24 mouse cellular contexts compared by ENCODE assay signal in the genomic region with DNA sequence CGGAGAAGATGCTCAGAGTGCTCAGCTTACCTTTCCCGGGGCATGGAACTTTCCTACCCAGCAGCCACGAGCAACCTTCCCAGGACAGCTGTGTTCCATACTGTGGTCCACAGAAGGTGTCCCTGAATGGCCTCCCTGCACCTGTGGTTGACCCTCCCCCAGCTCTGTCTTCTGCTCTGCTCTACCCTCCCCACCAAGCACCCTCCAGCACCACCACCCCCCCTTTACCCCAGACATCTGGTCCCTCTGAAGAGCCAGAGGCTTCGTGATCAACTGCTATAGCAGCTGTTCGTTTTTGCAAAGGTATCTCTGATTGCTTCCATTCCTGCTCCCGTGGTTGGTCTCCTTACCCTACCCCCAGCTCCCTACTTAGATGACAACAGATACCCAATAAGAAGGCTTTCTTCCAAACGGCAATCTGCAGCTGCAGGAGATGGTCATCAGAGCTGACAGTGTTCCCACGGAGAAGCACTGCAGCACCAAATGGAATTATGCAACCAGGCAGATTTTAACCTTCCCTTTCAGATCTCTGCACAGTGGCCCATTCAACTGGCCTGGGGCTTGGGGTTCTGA. TPM values are rescaled to one million over a fixed set of nuclear protein-coding genes. Genes with fewer than 3 reads are reported as not detected.
DNase-seq lines count a peak whose midpoint lies in the region; ATAC-seq lines count a peak whose summit lies in the region.
"Had no signal": no experiment of that assay in that cellular context is flagged by ENCODE, and none has a peak within 500 bp of the region (broad histone marks: within the 10 kb centered on the region; RNA-seq: fewer than 3 reads in every experiment).

No protein-coding gene starts in this region.

- DNase-seq in frontal cortex, postnatal 25 days (ENCODE audit: low spot score in 2 of 2), result no peak
- peak; percentile 33 for DNase-seq in retina, postnatal 1 day
- no peak for DNase-seq in retina, embryonic 14.5 days (ENCODE audit: low spot score)
- peak; percentile 30 to 53 for DNase-seq in thymus, adult 18-20 months
- DNase-seq in thymus, postnatal 25 days, result peak; percentile 61
- no peak for DNase-seq in heart, adult 18-20 months
- DNase-seq: adrenal gland, postnatal 14 days; cerebellum, adult 18-20 months; cerebellum, postnatal 10 days; forebrain, postnatal 0 days; gastrocnemius, postnatal 14 days; kidney, adult 2 months; kidney, postnatal 36 days; layer of hippocampus, postnatal 36 days; liver, embryonic 13.5 days; lung, adult 2 months; lung, postnatal 10 days; spleen, adult 18-20 months had no signal

- peak; percentile 26 for ATAC-seq in frontal cortex, adult (ENCODE audit: low TSS enrichment)
- ATAC-seq in erythroid progenitor cell, adult 5-6 weeks (replicated peaks; ENCODE audit: low FRiP score, poor library complexity, severe bottlenecking), result no peak
- ATAC-seq: forebrain, postnatal 0 days; hindbrain, postnatal 0 days; intestine, embryonic 15.5 days; midbrain, embryonic 13.5 days; Patski had no signal

RNA-seq across cellular contexts. Expression of a gene that starts 58.2 kb away (rescaled TPM):
- 4.6 TPM in 1 of 2 replicates, not detected in the other for total RNA-seq in erythroid progenitor cell, adult 5-6 weeks (2015; ENCODE audit: low replicate concordance)
- total RNA-seq in erythroid progenitor cell, adult 5-6 weeks (2017; ENCODE audit: low replicate concordance), result 0.23 and 0.26 TPM in 2 replicates
- total RNA-seq in heart, adult 18-20 months (2021), result 1 to 10 TPM; 3.8 to 5.9 TPM

Comparison
In these comparisons a context has a peak if more than half of its experiments do, and no peak if none do; other contexts are left out.
1. DNase-seq: peak in retina, postnatal 1 day (single experiment), thymus, adult 18-20 months (2 of 2) and thymus, postnatal 25 days (single experiment); none in frontal cortex, postnatal 25 days (0 of 2), retina, embryonic 14.5 days (single experiment) and heart, adult 18-20 months (0 of 2).